In the genomic region with DNA sequence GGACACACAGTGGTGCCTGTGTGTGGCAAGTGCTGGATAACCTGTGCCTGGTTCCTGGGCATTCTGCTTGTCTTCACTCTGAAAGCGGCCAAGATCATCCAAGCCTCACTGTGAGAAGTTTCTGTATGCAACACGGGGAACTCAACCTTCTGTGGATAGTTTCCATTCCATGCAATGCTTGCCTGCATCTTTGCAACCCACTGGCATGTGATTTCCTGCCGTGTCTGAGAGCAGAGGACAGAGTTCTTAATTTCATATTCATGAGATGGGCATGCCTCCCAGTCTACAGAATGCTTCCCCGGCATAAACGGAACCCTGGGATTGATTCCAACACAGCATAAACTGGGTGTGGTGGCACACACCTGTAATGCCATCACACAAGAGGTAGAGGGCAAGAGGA, we compare ENCODE assay signal across 33 mouse cellular contexts. TPM values are rescaled to one million over a fixed set of nuclear protein-coding genes. Genes with fewer than 3 reads are reported as not detected.
DNase-seq lines count a peak whose midpoint lies in the region; ATAC-seq and TF ChIP-seq lines count a peak whose summit lies in the region.
"Had no signal": no experiment of that assay in that cellular context is flagged by ENCODE, and none has a peak within 500 bp of the region (broad histone marks: within the 10 kb centered on the region; RNA-seq: fewer than 3 reads in every experiment).

No protein-coding gene starts in this region.

- WGBS in kidney, adult 2 months: 60% methylated on average over 5 of the region's 5 CpGs
- WGBS in intestine, embryonic 15.5 days: 83% methylated on average over 5 of the region's 5 CpGs

- no peaks in the 10 kb centered on the region for H3K27me3 ChIP-seq in kidney, adult 2 months (replicated peaks; ENCODE audit: control insufficient read depth, insufficient read depth, low read length)
- no peaks in the 10 kb centered on the region for H3K27me3 ChIP-seq in intestine, embryonic 15.5 days (replicated peaks)
- H3K27me3 ChIP-seq: embryonic facial prominence, embryonic 13.5 days; heart, embryonic 12.5 days; heart, embryonic 15.5 days; hindbrain, embryonic 13.5 days had no signal

- TF ChIP-seq CTCF in kidney, adult 2 months (conservative IDR thresholded peaks at IDR 0.05; ENCODE audit: insufficient read depth, insufficient read length, low read depth, low read length): no peak
- TF ChIP-seq CTCF in bone marrow macrophage, adult 2 months (IDR thresholded peaks at IDR 0.05; ENCODE audit: low read depth, low read length): no peak

- H3K36me3 ChIP-seq in kidney, adult 2 months (ENCODE audit: control insufficient read depth, insufficient read depth, low read length): no peaks in the 10 kb centered on the region
- H3K36me3 ChIP-seq in intestine, embryonic 15.5 days: no peaks in the 10 kb centered on the region
- H3K36me3 ChIP-seq: heart, embryonic 12.5 days; heart, embryonic 15.5 days had no signal

- TF ChIP-seq POLR2A in kidney, adult 2 months (IDR thresholded peaks at IDR 0.05; ENCODE audit: low read depth, low read length): no peak
- no peak for TF ChIP-seq POLR2A in bone marrow macrophage, adult 2 months (IDR thresholded peaks at IDR 0.05; ENCODE audit: borderline replicate concordance, low read depth, low read length)

- ATAC-seq in intestine, embryonic 15.5 days: no peak
- ATAC-seq: activated CD4-positive, CD25-positive, alpha-beta regulatory T cell, adult 4 months; forebrain, embryonic 14.5 days; forebrain, postnatal 0 days; hindbrain, embryonic 16.5 days; intestine, embryonic 16.5 days had no signal

- H3K9me3 ChIP-seq in intestine, embryonic 15.5 days: no peaks in the 10 kb centered on the region
- H3K9me3 ChIP-seq: embryonic facial prominence, embryonic 10.5 days; embryonic facial prominence, embryonic 13.5 days; heart, embryonic 12.5 days; heart, embryonic 15.5 days; hindbrain, embryonic 10.5 days; hindbrain, embryonic 13.5 days had no signal

- H3K4me1 ChIP-seq in kidney, adult 2 months (ENCODE audit: control insufficient read depth, insufficient read depth, low read length): peaks cover 6% of the 10 kb centered on the region
- H3K4me1 ChIP-seq in bone marrow macrophage, adult 2 months (ENCODE audit: control insufficient read depth, insufficient read depth, low read length): peaks cover 62% of the 10 kb centered on the region
- no peaks in the 10 kb centered on the region for H3K4me1 ChIP-seq in intestine, embryonic 15.5 days (replicated peaks)
- H3K4me1 ChIP-seq: embryonic facial prominence, embryonic 10.5 days; embryonic facial prominence, embryonic 13.5 days; heart, embryonic 12.5 days; heart, embryonic 15.5 days; hindbrain, embryonic 10.5 days had no signal

- H3K4me2 ChIP-seq in intestine, embryonic 15.5 days (replicated peaks): no peak overlapping the region
- H3K4me2 ChIP-seq: embryonic facial prominence, embryonic 13.5 days; heart, embryonic 12.5 days; heart, embryonic 15.5 days; hindbrain, embryonic 13.5 days had no signal

- no peak overlapping the region for H3K27ac ChIP-seq in kidney, adult 2 months (ENCODE audit: insufficient read depth, low read depth, low read length)
- peak overlapping the region; percentile 72 for H3K27ac ChIP-seq in bone marrow macrophage, adult 2 months (ENCODE audit: insufficient read depth, low read depth, low read length)
- H3K27ac ChIP-seq in intestine, embryonic 15.5 days: no peak overlapping the region
- H3K27ac ChIP-seq: embryonic facial prominence, embryonic 10.5 days; embryonic facial prominence, embryonic 13.5 days; gastrocnemius, adult 2 months; heart, embryonic 15.5 days; hindbrain, embryonic 10.5 days; hindbrain, embryonic 13.5 days had no signal

- peak; percentile 92 for DNase-seq in heart, adult 11 months
- DNase-seq in heart, adult 9 months (ENCODE audit: low spot score in 2 of 2): no peak
- peak; percentile 27 for DNase-seq in kidney, adult 2 months
- DNase-seq in kidney, postnatal 10 days: no peak
- no peak for DNase-seq in adrenal gland, postnatal 25 days
- DNase-seq: adrenal gland, adult 8-10 months; adrenal gland, postnatal 36 days; B cell, adult 2 months; cerebellum, adult 11-12 months; cerebellum, adult 8-10 months; cerebellum, postnatal 10 days; cerebellum, postnatal 36 days; embryo, embryonic 11 days; forebrain, postnatal 0 days; gastrocnemius, adult 2 months; gastrocnemius, postnatal 14 days; heart, postnatal 10 days; heart, postnatal 36 days had no signal

- H3K4me3 ChIP-seq in kidney, adult 2 months (ENCODE audit: insufficient read depth, low read depth, low read length): no peak overlapping the region
- H3K4me3 ChIP-seq in bone marrow macrophage, adult 2 months (ENCODE audit: insufficient read depth, low read length): no peak overlapping the region
- H3K4me3 ChIP-seq in intestine, embryonic 15.5 days (replicated peaks): no peak overlapping the region
- H3K4me3 ChIP-seq: embryonic facial prominence, embryonic 10.5 days; embryonic facial prominence, embryonic 13.5 days; erythroblast, embryonic 14.5 days; gastrocnemius, adult 2 months; heart, embryonic 12.5 days; heart, embryonic 15.5 days; hindbrain, embryonic 10.5 days; hindbrain, embryonic 13.5 days had no signal

- no peak overlapping the region for H3K9ac ChIP-seq in intestine, embryonic 15.5 days
- H3K9ac ChIP-seq: embryonic facial prominence, embryonic 13.5 days; forebrain, postnatal 0 days; heart, embryonic 12.5 days; heart, embryonic 15.5 days; hindbrain, embryonic 13.5 days had no signal

RNA-seq across cellular contexts. Expression of gene Tvp23a, which starts 9.1 kb away (rescaled TPM):
- polyA plus RNA-seq in kidney, adult 2 months (2012; rRNA removed): 0.75 and 0.84 TPM in 2 replicates
- polyA plus RNA-seq in bone marrow macrophage, adult 2 months (2012; ENCODE audit: insufficient read depth, insufficient read length, missing spikeins): not detected in 2 replicates
- 1.3 and 2.5 TPM in 2 replicates for total RNA-seq in adrenal gland, postnatal 25 days (2021)
- polyA plus RNA-seq in intestine, embryonic 15.5 days (2015; fragmentation: Nextera tagmentation; extraction: Ambion mirVana): 7.1 and 9.0 TPM in 2 replicates
- polyA plus RNA-seq: erythroblast, embryonic 14.5 days had no signal

RNA-seq across cellular contexts. Expression of gene Nubp1, which starts 26.3 kb away (rescaled TPM):
- 28.1 and 30.5 TPM in 2 replicates for polyA plus RNA-seq in kidney, adult 2 months (2012; rRNA removed)
- 21.4 and 27.9 TPM in 2 replicates for polyA plus RNA-seq in bone marrow macrophage, adult 2 months (2012; ENCODE audit: insufficient read depth, insufficient read length, missing spikeins)
- 28.0 and 28.2 TPM in 2 replicates for total RNA-seq in adrenal gland, postnatal 25 days (2021)
- polyA plus RNA-seq in intestine, embryonic 15.5 days (2015; fragmentation: Nextera tagmentation; extraction: Ambion mirVana): 55.4 and 56.6 TPM in 2 replicates

RNA-seq across cellular contexts. Expression of gene Ciita, which starts 41.8 kb away (rescaled TPM):
- polyA plus RNA-seq in kidney, adult 2 months (2012; rRNA removed): 2.8 and 5.3 TPM in 2 replicates
- 59.0 and 67.4 TPM in 2 replicates for polyA plus RNA-seq in bone marrow macrophage, adult 2 months (2012; ENCODE audit: insufficient read depth, insufficient read length, missing spikeins)
- total RNA-seq in adrenal gland, postnatal 25 days (2021): 0.39 and 1.00 TPM in 2 replicates
- polyA plus RNA-seq in intestine, embryonic 15.5 days (2015; fragmentation: Nextera tagmentation; extraction: Ambion mirVana): 0.37 and 0.41 TPM in 2 replicates
- total RNA-seq: forebrain, postnatal 0 days; MEL had no signal
- polyA plus RNA-seq: erythroblast, embryonic 14.5 days had no signal

RNA-seq across cellular contexts. Expression of gene Tekt5, which starts 42.8 kb away (rescaled TPM):
- polyA plus RNA-seq in kidney, adult 2 months (2012; rRNA removed): 0.64 and 0.77 TPM in 2 replicates
- polyA plus RNA-seq in bone marrow macrophage, adult 2 months (2012; ENCODE audit: insufficient read depth, insufficient read length, missing spikeins): not detected in 2 replicates
- not detected in 2 replicates for total RNA-seq in adrenal gland, postnatal 25 days (2021)
- polyA plus RNA-seq in intestine, embryonic 15.5 days (2015; fragmentation: Nextera tagmentation; extraction: Ambion mirVana): 0.15 and 0.25 TPM in 2 replicates
- total RNA-seq: adrenal gland, adult 8-10 months; adrenal gland, postnatal 36 days; gastrocnemius, adult 2 months; heart, adult 18-20 months; heart, postnatal 36 days had no signal
- polyA plus RNA-seq: activated CD4-positive, CD25-positive, alpha-beta regulatory T cell, adult 4 months; erythroblast, embryonic 14.5 days had no signal

Comparison
In these comparisons a context has a peak if more than half of its experiments do, and no peak if none do; other contexts are left out.
1. DNase-seq: peak in heart, adult 11 months (single experiment) and kidney, adult 2 months (single experiment); none in heart, adult 9 months (0 of 2), kidney, postnatal 10 days (single experiment) and adrenal gland, postnatal 25 days (single experiment).